Mouse (Mus musculus) thymus, postnatal 36 days (tissue): Measurements from ENCODE around the gene Itk.
A peak's percentile ranks its signal among the peaks of the same experiment; 100 is the strongest.

Source experiments
- DNase-seq, 2 experiments: peaks; one replicate each; pipeline ENCODE4 v3.0.0; 2022; ENCODE audit warnings: mixed read lengths in 2 of 2

The Itk gene

DNA sequence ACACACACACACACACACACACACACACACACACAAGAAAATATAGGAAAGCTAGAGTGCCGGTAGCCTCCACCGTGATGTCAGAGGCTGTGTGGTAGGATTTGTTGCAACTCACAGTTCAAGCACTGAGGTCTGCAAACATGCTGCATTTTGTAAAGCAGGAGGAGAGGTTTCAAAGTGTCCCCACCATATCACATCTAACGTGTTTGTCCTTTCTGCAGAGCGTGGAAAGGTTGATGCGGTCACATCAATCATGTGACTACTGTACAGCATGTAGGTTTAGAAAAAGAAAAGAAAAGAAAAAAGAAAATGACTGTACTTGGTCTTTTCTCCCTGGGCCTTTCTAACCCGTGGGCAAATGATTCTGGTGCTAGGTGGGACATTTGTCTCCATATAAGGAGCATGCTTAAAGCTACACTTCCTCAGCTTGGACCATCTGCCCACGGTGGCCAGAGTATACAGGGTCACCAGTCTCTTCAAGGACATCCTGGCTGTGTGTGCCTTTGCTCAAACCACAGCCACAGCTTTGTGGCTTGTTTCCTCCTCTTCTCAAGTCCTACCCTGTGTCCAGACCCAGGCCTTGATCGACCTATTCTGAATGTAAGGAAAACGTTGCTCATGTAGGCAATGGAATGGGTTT is 83.3 kb downstream of the Itk start:
- DNase-seq, result no peak

DNA sequence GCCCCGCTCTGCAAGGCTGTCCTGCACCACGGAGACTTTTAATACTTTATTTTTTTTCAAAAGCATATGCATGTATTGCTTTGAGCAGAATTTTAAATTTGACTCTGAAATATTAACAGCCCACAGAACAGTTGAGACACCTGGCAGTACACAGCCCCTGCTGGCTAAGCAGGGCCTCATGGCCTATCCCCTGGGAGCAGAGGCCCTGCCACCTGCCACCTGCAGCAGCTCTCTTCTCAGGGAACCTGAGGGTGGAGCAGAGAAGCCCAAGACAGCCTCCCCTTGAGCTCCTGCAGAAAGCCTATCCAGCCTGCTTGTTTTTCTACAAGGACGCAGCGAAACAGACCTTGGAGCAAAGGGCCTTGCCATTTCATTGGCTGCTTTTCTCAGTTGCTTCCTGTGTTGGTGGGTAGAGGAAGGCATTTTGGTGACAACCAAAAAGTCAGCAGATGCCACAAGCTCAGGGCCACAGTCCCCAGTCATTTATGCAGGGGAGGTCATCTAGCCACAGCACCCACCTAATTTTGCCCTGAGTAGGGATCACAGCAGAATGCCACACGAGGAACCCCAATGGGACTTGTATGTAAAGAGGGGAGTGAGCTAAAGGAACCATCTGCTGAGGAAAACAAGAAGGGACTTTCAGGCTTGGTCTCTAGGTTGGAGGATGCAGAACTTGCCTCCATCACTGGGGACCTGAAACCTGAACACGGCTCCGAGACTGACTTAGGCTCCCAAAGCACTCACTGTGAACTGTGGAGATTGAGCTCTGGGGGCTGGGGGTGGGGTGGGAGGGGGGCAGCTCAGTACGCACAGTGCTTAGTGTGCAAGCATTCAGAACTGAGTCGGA is 84.2 kb downstream of the Itk start:
- peak; percentile 55 to 77 for DNase-seq

DNA sequence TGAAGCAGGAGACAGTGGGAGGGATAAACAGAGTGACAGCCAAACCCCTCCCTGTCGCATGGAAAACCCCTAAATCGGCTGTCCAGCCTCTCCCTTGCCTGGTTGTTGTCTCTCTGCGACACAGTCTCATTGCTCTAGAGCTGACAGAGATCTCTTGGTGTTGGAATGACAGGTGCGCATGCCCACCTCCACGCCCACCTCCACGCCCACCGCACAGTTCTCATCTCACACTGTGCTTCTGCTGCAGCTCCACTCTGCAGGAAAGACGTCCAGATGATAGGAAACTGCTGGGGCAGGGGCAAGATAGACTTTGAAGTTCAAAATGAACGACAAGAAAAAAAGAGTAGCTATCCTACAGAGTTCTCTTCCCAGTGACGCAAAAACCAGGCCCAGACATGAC is 85.2 kb downstream of the Itk start:
- peak; percentile 18 to 31 for DNase-seq

DNA sequence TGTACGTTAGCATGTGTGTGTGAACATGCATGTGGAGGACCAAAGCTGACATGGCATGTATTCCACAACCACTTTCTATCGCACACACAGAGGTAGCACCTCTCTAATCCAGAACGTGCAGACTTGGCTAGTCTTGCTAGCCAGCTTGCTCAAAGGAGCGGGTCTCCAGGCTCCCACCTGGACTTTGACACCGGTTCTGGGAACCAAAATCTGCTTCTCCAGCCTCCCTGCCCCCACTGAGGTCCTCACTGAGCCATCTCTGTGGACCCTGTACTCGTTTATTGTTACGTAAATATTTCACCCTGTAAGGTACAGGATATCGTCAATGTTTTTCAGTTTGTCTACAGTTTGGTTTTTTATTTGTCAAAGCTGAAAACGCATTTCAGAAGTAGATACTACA is 86.8 kb downstream of the Itk start:
- no peak for DNase-seq

DNA sequence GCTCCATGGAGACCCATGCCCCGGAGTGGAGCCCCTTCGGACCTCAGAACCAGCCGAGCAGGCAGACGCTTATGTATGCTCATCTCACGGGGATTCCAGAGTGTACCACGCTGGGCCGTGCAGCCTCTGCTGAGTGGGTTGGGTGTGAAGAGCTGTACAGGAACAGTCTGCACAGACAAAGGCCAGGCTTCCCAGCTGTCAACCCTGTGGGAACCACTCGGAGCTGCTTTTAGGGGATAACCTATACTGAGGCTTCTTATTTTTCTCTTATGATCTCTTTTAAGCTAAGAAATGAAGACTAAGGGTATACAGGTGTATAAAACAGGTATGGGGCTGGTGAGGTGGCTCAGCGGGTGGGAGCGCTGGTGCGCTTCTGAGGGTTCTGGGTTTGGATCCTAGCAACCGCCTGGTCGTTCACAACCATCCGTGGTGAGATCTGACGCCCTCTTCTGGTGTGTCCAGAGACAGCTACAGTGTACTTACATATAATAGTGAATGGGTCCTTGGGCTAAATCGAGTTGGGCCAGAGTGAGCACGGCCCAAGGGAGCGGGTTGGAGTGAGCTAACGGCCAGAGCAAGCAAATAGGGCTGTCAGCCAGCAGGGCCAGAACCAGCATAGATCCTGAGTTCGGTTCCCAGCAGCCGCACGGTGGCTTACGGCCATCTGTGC is 87.6 kb downstream of the Itk start:
- DNase-seq, result no peak

DNA sequence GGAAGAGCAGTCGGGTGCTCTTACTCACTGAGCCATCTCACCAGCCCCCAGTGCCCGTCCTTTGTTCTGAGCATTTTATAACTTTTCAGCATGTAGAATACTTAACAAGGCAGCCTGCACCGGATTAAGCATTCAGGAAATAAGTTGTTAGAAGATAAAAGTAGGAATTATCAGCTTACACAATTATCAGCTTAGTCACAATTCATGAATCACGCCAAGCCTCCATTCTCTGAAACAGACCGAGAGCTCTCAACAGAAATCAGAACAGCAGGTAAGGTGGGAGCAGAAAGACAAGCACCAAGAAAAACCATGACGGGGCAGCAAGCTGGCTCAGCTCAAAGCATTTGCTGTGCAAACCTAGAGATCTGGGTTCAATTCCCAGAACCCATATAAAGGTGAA is 89.4 kb downstream of the Itk start:
- no peak for DNase-seq

DNA sequence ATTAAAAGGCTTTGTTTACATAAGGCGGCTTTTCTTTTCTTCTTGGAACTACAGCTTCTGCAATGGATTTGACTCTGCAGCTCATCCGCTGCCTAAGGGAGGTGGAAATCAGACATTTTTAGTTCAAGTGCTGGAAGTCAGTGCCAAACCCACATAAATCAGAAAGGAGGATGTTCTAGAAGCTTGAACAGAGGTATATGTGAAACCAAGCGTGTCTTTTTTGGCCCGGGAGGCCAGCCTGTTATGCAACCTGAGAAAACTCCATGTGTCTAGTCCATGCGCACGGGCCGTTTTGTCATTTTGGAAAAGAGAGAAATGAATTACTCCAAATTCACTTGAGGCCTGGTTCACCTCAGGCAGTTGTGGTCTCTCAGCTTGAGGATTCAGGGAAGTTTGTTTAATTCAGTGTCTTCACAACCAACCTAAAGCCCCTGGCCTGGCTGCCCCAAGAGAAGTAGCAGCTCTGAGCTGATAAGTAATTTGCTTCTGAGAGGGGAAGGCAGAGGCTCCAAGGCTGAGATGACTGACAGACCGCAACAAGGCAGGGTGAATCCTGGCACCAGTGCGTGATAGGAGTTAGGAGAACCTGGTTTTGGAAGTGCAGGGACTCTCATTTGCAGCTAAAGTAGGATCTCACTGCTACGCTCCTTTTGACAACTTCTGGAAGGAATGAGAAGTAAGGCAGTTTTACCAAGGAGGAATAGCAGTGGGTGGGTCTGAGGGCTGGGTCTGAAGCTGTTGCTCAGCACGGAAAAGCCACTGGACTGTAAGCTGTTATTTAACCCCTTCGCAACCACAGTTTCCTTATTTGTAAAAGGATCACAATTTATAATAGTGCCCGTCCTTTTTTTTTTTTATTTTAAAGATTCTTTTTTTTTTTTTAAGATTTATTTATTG is 90.2 kb downstream of the Itk start:
- no peak for DNase-seq

DNA sequence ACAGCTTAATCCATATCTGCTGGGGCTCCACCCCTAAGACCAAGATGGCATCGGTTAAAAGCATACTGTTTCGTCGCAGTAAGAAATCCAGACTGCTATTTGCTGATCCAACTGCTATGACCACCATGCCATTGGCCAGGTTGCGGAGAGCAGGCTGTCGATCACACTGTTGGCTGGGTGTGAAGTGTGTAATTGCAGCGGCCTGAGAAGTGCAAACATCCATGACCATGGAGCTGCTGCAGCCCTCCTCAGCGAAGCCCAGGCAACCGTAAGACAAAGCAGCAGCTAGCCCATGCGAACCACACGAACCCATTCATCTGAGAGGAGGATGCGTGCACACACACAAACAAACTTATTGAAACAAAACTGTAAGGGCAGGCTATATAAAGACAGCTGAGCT is 94.9 kb downstream of the Itk start:
- DNase-seq, result no peak

DNA sequence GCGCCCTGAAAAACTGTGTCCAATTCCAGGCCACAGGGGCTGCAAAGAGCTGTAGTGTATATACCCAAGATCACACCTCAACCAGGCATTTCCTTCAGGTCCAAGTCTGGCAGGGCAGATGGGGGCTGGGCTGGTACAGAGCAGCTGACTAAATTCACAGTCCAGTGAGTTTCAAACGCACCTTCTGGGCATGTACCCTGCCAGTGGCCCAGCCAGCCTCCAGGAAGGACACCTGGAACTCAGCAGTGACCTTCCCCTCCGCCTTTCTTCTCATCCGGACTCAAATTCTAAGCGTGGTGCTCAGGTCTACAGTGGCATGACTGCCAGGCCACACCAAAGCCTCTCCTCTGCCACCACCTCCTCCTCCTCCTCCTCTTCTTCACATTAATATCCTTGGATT is 95.8 kb downstream of the Itk start:
- no peak for DNase-seq

DNA sequence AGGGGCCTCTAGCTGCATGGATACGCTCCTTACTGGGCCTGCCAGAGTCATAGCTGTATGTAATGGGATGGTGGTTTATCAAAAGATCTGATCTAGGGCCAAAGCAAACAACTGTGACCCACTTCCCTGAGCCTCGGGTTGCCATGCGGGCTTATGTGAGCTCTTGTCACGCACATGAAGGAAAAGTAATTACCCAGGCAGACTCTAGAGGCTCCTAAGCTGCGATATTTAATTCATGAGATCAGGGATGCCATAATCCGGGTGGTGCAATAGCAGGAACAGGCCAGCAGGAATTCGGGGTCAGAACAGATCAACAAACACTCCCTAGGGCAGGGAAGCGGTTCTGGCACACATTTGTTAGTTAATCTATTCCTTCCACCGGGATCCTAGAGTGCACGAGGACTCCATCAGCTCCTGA is 98.3 kb downstream of the Itk start:
- DNase-seq, result no peak

DNA sequence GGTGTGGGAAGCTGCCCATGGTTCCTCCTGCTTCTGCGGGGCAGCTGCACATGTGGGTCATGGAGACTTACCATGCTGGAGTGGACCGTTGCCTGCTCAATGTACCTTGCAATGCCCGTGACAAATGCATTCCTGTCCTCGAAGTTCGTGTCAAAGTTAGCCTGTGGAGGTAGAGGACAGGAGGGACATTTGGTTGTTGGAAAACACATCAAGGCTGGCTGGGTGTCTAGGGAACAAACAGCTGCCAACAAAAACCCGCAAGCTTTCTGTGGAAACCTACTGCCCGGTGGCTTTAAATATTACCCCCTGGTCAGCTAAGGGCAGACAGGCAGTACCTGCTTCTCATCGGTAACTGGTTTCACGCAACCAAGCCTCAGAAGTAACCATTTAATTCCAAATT is 99.8 kb downstream of the Itk start:
- DNase-seq, result no peak

DNA sequence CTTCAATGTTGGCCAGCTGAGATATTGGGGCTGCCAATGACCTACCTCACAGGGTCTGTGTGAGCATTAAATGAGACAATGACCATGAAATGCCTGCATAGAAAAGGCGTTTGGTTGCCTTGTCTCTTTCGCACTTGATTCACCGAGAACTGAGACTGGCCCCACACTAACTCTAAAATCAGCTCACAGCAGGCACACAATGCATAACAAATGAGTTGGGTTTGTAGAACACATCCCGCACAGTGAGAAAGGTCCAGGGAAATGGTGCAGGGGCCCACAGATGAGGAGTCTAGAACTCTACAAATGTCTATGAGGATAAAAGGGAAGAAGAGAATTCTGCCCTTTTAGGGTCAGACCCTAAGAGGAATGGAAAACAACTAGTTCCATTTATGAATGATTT is 100.3 kb downstream of the Itk start:
- DNase-seq, result no peak

DNA sequence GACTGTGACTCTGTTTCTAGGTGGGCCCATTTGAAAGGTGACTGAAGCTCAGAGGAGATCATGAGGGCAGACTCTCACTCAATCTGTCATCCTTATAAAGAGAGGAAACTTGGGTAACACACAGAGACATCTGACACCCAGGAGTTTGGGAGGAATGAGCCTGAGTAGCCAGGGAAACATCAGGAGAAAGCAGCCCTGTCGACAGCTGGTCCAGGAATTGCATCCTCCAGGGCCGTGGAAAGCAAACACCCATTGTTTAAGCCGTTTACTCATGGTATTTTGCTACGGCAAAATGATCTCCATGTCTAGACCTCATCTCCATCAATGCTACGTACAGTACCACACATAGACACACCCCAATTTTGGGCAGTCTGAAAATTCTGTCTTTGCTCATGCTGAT is 101.2 kb downstream of the Itk start:
- no peak for DNase-seq

DNA sequence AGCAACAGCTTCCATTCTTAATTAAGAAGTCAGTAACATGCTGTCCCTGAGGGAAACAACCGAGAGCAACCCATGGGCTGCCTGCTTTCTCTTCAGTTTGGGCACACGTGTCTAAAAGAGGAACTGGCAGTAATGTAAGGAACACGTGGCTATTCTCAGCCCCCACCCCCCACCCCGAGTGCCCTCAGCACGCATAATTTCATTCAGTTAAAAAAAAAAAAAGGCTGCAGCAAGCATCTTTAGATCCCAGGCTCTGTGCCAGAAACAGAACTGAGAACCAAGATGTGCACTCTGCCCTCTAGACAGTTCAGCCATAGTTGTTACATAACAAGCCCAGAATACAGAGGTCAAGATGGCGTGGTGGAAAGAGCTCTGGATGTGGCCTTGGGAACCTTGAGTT is 102.5 kb downstream of the Itk start:
- DNase-seq, result no peak

DNA sequence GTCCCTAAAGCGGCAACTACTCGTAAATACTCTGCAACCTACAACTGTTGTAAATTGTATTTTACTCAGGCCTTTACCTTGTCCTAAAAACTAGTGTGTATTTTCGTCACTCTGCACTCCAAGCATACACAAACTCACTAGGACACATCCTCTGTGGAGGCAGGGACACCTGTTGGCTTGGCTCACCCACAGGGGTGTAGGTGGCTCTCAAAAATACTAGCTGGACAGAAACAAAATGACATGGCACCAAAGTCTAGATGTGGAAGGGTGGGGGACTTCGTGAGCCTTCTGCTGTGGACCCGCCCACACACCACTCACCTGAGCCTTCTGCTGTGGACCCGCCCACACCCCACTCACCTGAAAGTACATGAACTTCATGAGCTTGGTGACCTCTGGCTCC is 105.5 kb downstream of the Itk start:
- DNase-seq, result no peak

DNA sequence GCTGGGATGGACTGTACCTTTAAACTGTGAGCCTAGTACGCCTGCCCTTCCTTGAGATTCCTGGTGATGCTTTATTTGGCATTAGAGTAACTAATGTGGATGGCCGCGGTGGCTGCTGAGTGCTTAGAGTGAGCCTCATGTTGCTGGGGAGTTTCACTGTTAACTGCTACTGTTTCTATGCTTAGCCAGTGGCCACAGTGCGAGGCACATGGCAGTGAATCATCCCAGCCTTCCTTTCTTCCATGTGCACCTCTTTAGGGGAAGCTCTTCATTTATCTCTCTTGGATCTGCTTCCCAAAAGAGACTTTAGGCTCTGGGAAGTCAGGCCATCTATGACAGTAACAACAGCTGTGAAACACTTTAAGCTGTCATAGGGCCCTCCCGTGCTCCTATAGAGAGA is 106.7 kb downstream of the Itk start:
- DNase-seq, result no peak

DNA sequence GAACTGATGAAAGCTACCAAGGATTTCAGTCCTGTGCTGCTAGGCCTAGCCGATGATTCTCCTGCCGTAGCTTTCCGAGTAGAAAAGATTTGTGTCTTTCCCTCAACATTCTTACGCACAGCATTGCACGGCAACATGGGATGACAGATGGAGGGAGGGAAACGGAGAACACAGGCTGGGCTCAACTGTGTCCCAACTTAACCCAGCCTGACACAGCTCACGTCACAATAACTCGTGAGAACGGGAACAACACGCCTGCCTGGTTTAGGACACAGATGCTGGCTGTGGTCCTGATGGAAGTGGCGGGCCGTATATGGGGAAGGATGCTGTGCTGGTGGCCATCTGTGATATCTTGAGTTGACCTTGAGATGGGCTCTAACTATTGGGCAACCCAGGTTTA is 110.6 kb downstream of the Itk start:
- DNase-seq, result no peak

DNA sequence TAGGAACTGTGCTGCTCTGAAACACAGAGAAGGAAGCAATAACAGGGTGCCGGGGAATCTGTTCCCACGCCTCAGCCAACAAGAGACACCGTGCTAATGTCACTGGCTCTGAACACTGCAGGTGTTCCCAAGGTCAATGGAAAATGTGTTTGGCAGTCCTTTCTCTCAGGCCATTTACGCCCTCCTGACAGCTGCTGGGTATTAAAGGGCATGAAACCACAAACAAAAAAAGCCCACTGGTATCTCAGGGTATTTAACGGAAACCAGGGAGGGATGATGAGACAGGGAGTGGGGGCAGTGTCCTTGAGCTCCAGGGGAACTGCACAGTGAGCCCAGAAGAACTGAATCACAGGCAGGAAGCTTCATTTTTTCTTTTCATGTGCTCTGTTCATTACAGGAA is 111.2 kb downstream of the Itk start:
- no peak for DNase-seq

DNA sequence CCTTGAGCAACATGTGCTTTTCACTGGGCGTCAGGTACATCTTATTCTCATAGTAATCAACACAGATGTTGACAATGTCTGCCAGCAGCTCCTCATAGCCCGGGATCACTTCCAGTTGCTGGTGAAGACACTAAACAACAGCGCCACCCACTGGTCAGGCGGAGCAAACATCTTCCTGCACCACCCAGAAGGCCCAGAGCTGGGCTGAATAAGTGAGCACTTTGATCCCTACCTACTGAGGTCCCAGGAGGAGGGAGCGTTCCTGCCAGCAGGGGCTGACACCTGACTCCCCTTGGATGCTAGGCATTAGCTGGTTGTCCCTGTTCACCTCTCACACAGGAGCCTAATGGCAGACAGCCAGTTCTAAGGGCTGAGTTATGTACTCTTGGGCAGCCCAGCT is 112.5 kb downstream of the Itk start:
- DNase-seq, result peak; percentile 53 to 57

DNA sequence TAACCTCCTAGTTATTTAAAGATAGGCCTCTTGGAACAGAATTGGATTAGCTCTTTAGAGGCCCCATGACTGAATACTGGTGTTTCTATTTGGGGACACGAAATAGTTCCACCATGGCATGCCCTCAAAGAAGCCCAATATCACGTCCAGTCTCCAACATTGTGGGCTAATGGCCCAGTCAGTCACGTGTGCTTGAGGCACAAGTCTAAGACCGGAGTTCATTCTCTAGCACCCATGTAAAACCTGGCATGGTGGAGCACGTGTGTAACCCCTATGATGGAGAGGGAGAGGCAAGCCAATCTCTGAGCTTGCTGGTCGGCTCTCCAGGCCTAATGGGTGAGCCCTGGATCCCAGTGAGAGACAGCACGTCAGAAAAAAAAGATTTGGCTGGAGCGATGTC is 113.1 kb downstream of the Itk start:
- DNase-seq, result no peak

DNA sequence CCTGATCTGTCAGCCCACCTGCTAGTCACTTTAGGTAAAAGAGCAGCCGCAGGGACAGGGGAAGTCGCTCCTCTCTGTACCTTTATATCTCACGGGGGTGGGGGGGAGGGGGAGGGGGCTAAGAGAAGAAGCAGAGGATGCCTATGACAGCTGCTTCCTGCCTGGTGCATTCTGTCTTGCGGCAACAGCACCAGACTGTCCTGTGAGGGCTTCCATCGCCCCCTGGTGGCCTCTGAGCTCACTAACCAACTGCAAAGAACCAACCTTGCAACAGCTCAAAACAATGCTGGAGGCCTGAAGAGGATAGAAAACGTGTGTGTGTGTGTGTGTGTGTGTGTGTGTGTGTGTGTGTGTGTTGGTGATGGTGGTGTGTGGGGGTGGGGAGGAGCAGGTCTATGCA is 114.0 kb downstream of the Itk start:
- DNase-seq, result peak; percentile 89 to 91
